Mouse (Mus musculus): ENCODE measurements around the gene Iqgap2.

Iqgap2 gene

GRCm38 (mm10) chr13:95712570-95713268 lies 179.0 kb downstream of the Iqgap2 start:
- no peak for DNase-seq (ENCODE audit: low spot score)

- no peak for DNase-seq (ENCODE audit: low spot score)
These were observed 179.7 kb downstream of the Iqgap2 start for GRCm38 (mm10) chr13:95712054-95712453.

GRCm38 (mm10) chr13:95705589-95705988 lies 186.1 kb downstream of the Iqgap2 start:
- DNase-seq (ENCODE audit: low spot score) = no peak

GRCm38 (mm10) chr13:95703376-95703775 lies 188.3 kb downstream of the Iqgap2 start:
- no peak for DNase-seq (ENCODE audit: low spot score)

- no peak for DNase-seq (ENCODE audit: low spot score)
These were observed 193.8 kb downstream of the Iqgap2 start for GRCm38 (mm10) chr13:95697874-95698273.

GRCm38 (mm10) chr13:95696654-95697163 lies 195.0 kb downstream of the Iqgap2 start, which contains the start of gene F2rl2:
Gene F2rl2, plus strand, starts transcription at chr13:95696853.
- DNase-seq (ENCODE audit: low spot score) = peak; percentile 16

- no peak for DNase-seq (ENCODE audit: low spot score)
These were observed 195.5 kb downstream of the Iqgap2 start for GRCm38 (mm10) chr13:95696120-95696653.

GRCm38 (mm10) chr13:95692201-95692600 lies 199.5 kb downstream of the Iqgap2 start:
- peak; percentile 20 for DNase-seq (ENCODE audit: low spot score)

GRCm38 (mm10) chr13:95688576-95688975 lies 203.1 kb downstream of the Iqgap2 start:
- DNase-seq (ENCODE audit: low spot score) = no peak

- DNase-seq (ENCODE audit: low spot score) = no peak
These were observed 206.0 kb downstream of the Iqgap2 start for GRCm38 (mm10) chr13:95685736-95686135.

- no peak for DNase-seq (ENCODE audit: low spot score)
These were observed 207.0 kb downstream of the Iqgap2 start for GRCm38 (mm10) chr13:95684656-95685244.

- no peak for DNase-seq (ENCODE audit: low spot score)
These were observed 212.2 kb downstream of the Iqgap2 start for GRCm38 (mm10) chr13:95679491-95679941.

- DNase-seq (ENCODE audit: low spot score) = no peak
These were observed 212.6 kb downstream of the Iqgap2 start for GRCm38 (mm10) chr13:95679078-95679477.

- no peak for DNase-seq (ENCODE audit: low spot score)
These were observed 219.3 kb downstream of the Iqgap2 start for GRCm38 (mm10) chr13:95672372-95672771.

GRCm38 (mm10) chr13:95671108-95671897 lies 220.4 kb downstream of the Iqgap2 start:
- no peak for DNase-seq (ENCODE audit: low spot score)

GRCm38 (mm10) chr13:95670534-95670933 lies 221.2 kb downstream of the Iqgap2 start:
- DNase-seq (ENCODE audit: low spot score) = no peak

- DNase-seq (ENCODE audit: low spot score) = no peak
These were observed 224.5 kb downstream of the Iqgap2 start for GRCm38 (mm10) chr13:95667260-95667659.

GRCm38 (mm10) chr13:95665644-95666356 lies 225.9 kb downstream of the Iqgap2 start:
- peak; percentile 17 for DNase-seq (ENCODE audit: low spot score)

- no peak for DNase-seq (ENCODE audit: low spot score)
These were observed 227.9 kb downstream of the Iqgap2 start for GRCm38 (mm10) chr13:95663834-95664233.

GRCm38 (mm10) chr13:95659432-95659831 lies 232.3 kb downstream of the Iqgap2 start:
- no peak for DNase-seq (ENCODE audit: low spot score)

GRCm38 (mm10) chr13:95657171-95657570 lies 234.6 kb downstream of the Iqgap2 start:
- DNase-seq (ENCODE audit: low spot score) = no peak

GRCm38 (mm10) chr13:95655284-95655683 lies 236.4 kb downstream of the Iqgap2 start:
- DNase-seq (ENCODE audit: low spot score) = no peak

Data from layer of hippocampus, adult 11-12 months (tissue).